Mouse (Mus musculus): ENCODE results near the gene Ufc1. TPM values are rescaled to one million over a fixed set of nuclear protein-coding genes. Genes with fewer than 3 reads are reported as not detected.
A peak's percentile ranks its signal among the peaks of the same experiment; 100 is the strongest.
"Not testable (repeated sequence)": the region's sequence is repeated elsewhere in the genome, so short reads cannot be mapped to it uniquely, and the experiment has no call there.

Gene Ufc1
- 86.8 and 92.0 TPM in 2 replicates for polyA plus RNA-seq (2016; fragmentation: Nextera tagmentation; extraction: Ambion mirVana)

DNA sequence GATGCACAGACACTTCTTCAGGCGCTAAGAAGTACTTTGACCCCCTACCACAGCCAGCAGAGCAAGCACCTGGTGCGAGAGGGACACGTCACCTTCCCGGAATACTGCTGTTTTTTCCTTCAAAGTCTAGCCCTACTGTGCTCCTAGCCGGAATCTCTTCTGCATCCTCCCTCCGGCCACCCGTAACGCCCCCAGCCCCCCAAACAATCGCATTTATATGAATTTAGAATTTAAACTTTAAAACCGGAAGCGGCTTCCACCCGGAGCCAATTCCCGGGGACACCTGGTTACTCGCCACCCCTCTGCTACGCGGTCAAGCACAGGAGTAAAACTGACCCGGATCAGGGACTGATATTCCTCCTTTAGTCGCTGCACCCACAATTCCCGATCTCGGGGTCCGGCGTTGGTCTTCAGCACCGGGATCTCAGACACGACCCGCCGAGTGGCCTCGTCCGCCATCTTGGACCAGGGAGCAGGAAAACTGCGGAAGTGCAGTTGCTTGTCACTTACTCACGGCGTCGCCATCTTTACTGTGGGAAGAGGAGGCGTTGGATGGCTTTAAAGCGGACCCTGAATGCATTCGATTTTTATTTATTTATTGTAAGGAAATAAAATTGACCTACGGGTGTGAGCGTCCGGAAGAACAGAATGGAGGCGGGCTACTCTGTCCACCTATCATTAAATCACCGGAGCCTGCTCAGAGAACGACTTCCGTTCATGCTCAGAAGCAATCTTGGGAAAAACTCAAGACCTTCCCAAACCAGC is at the start of gene Ufc1:
Gene Ufc1, minus strand, starts transcription at position 727 of the 765 bp plus-strand sequence.
- peak within 1 kb of the TSS; percentile 76 for H3K4me3 ChIP-seq
- peak; percentile 92 for DNase-seq (ENCODE audit: low spot score)
- H3K27ac ChIP-seq, result peak within 1 kb of the TSS; percentile 99
- peaks cover 8% of the 10 kb centered on the region; the same call in 1 of the 2 replicates for H3K4me1 ChIP-seq
- 1% methylated on average over 42 of the region's 42 CpGs for WGBS
- peaks cover 19% of the 10 kb centered on the region for H3K36me3 ChIP-seq
- H3K9me3 ChIP-seq, result no peaks in the 10 kb centered on the region
- H3K27me3 ChIP-seq (ENCODE audit: insufficient read depth, poor library complexity, severe bottlenecking), result peaks cover 18% of the 10 kb centered on the region

DNA sequence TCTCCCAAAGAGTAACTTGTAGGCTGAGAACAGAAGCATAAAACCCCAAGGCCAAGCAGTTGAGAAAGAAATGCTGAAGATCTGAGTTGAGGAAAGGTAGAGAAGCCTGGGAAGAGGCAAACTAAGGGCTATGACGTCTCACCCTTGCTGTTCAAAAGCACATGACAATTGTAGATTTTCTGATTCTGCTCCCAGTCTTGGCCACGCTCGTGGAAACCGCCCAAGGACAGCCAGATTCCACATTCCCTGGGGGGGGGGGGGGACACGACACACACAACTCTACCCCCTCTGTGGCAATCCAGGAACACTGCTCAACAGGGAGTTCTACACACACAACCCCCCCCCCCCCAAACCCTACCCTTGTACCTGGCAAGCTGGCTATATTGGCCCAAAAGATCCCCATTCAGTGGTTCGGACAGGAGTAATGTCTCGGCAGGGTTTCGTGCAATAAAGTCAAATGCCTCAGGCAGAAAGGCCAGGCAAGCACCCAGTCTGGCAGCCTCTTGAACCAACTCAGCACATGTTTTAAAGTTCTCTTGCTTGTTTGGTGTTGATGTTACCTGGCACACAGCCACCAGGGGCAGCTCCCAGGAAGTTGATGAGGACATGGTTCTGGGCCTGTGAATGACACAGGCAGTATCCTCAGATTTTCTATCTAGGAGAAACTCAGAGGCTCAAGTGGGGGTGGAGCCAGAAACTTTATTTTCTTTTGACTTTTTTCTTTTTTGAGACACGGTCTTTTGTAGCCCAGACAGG is 49.3 kb upstream of the Ufc1 start:
- peak; percentile 79 for DNase-seq (ENCODE audit: low spot score)
- WGBS, result 80% methylated on average over 9 of the region's 9 CpGs
- Histone ChIP-seq H3K4me1 (peaks cover 9% of the 10 kb centered on the region; the same call in 1 of the 2 replicates), H3K4me3 (no peak overlapping the region), H3K9me3 (0 out of 2 replicates have a peak, but pooled peaks cover 6% of the 10 kb centered on the region), H3K27me3 (ENCODE audit: insufficient read depth, poor library complexity, severe bottlenecking) (no peaks in the 10 kb centered on the region), H3K36me3 (peaks cover 50% of the 10 kb centered on the region), H3K27ac (no peak overlapping the region)

DNA sequence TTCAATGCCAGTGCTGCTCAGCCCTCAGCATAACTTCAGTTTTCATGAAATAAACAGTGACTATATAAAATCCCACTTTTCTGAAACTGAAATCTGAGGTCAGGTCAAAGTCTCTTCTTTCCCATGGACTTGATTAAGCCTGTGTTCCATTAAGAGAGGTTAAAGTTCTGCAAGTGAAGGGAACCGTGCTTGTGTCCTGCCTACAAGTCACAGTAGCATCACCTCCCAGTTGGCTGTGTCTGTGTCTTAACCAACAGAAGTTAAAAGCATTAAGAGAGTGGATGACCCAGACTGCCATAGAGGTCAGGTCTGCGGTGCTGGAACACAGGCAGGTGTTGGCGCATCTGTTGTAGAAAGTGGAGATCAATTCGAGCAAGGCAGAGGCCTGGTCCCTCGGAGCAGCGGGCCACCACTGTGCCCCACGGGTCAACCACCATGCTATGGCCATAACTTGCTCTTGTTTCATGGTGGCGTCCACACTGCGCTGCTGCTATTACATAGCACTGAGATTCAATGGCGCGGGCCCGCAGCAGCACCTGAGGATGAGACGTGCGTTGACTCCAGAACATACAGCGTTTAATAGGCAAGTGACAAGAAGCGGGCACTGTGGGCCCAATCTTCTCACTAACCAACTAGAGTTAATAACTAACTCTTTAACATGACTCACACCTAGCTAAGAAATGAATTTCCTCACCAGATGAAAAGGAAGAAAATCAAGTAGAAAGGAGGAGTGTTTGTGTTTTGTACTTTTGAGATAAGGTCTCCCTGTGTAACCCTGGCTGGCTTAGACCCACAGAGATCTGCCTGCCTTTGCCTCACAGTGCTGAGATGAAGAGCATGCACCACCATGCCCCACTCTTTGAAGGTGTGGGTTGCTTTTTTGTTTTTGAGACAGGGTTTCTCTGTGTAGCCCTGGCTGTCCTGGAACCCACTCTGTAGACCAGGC is 47.7 kb upstream of the Ufc1 start:
- Histone ChIP-seq H3K9me3 (0 out of 2 replicates have a peak, but pooled peaks cover 6% of the 10 kb centered on the region), H3K27ac (no peak overlapping the region), H3K4me1 (peaks cover 9% of the 10 kb centered on the region; the same call in 1 of the 2 replicates), H3K27me3 (ENCODE audit: insufficient read depth, poor library complexity, severe bottlenecking) (no peaks in the 10 kb centered on the region), H3K36me3 (peaks cover 59% of the 10 kb centered on the region), H3K4me3 (no peak overlapping the region)
- DNase-seq (ENCODE audit: low spot score), result no peak
- 93% methylated on average over 16 of the region's 16 CpGs for WGBS

DNA sequence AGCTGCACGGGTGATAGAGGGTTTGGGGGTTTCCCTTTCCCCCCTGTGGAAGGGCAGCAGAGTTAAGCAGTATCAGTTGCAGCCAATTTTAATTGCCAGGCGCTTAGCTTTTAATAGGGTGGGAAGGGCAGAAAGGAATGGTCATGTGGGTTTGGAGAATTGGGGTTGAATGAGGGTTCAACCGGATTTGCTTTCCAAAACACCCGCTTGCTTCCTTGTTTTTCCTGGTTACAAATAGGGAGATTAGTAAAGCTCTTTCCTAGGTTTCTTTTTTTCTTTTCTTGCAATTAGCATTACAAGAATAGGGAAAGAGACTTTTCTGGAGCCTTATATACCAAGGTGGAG is 35.4 kb upstream of the Ufc1 start:
- peaks cover 47% of the 10 kb centered on the region for H3K4me1 ChIP-seq
- peak overlapping the region; percentile 100 for H3K27ac ChIP-seq
- no peaks in the 10 kb centered on the region for H3K27me3 ChIP-seq (ENCODE audit: insufficient read depth, poor library complexity, severe bottlenecking)
- peak overlapping the region; percentile 94 for H3K4me3 ChIP-seq
- H3K9me3 ChIP-seq, result no peaks in the 10 kb centered on the region
- H3K36me3 ChIP-seq, result peaks cover 3% of the 10 kb centered on the region; the same call in 1 of the 2 replicates
- no peak for DNase-seq (ENCODE audit: low spot score)
- 1% methylated on average over 4 of the region's 4 CpGs for WGBS

DNA sequence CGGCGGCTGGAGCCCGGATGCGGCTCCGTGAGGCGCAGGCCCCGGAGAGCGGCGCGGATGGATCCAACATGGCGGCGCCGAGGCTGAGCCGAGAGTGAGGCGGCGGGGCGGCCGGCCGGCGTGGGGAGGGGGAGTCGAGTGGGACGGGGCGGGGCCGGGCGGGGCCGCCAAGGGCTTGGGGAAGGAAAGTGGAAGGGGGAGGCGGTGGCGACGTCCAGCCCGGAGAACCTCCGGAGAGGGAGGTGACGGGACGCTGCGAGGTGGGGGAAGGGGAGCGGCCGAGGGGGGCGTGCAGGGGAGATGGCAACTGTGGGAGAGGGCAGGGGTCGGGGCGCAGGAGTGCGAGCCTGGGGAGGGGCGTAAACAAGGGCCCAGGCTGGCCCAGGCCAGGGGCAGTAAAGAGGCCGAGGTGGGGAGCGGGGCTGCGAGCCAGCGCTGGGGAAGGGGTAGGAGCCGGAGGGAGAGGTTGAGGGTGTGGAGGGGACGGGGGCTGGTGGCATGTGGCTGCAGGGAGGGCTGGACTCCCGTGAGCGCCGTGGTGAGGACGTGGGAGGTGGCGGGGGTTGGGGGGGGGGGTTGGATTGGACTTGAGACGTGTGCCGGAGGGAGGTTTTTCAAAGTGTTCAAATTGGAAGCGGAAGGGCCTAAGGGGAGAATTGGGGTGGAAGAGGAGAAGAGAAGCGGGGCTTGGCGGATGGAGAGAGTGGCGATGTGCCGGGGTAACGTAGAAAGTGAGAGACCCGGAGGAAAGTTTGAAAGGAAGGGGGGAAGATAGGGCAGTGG is 34.8 kb upstream of the Ufc1 start:
- Histone ChIP-seq H3K27me3 (ENCODE audit: insufficient read depth, poor library complexity, severe bottlenecking) (no peaks in the 10 kb centered on the region), H3K36me3 (peaks cover 6% of the 10 kb centered on the region), H3K4me1 (peaks cover 46% of the 10 kb centered on the region), H3K27ac (peak overlapping the region; percentile 100), H3K4me3 (peak overlapping the region; percentile 94), H3K9me3 (no peaks in the 10 kb centered on the region)
- under 1% methylated on average over 59 of the region's 61 CpGs for WGBS
- DNase-seq (ENCODE audit: low spot score), result peak; percentile 93

DNA sequence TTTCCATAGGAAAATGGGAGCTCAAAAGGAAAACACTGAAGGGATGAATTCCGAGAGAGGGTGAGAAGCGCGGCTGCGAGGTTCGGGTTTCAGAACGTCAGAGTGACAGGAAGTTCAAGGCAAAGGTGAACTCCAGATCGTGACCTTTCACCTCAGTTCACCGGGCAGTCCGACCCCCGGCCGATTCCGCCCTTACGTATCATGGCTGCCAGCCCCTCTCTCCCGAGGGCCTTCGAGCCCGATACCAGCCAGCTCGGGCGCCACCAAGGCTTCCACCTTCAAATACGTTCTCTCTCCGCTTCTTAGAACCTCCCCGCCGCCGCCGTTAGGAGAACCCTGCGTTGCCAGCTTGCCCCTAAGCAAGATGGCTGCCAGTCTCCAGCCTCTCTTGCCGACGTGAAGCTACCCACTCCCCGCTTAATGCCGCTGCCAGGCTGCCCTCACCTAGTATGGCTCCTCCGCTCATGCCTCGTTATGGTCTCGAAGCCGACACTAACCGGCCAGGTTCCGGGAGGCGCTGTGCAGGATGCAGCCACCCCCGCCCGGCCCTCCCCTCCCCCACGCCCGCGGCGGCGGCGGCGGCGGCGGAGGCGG is 34.1 kb upstream of the Ufc1 start, which contains the start of gene Dedd:
Gene Dedd, plus strand, starts transcription at position 307 of the 594 bp plus-strand sequence.
- Histone ChIP-seq H3K9me3 (no peaks in the 10 kb centered on the region), H3K36me3 (peaks cover 4% of the 10 kb centered on the region; the same call in 1 of the 2 replicates), H3K27ac (peak within 1 kb of the TSS; percentile 100), H3K4me3 (peak within 1 kb of the TSS; percentile 94), H3K4me1 (peaks cover 42% of the 10 kb centered on the region), H3K27me3 (ENCODE audit: insufficient read depth, poor library complexity, severe bottlenecking) (no peaks in the 10 kb centered on the region)
- DNase-seq (ENCODE audit: low spot score), result peak; percentile 97
- WGBS, result under 1% methylated on average over 48 of the region's 48 CpGs

DNA sequence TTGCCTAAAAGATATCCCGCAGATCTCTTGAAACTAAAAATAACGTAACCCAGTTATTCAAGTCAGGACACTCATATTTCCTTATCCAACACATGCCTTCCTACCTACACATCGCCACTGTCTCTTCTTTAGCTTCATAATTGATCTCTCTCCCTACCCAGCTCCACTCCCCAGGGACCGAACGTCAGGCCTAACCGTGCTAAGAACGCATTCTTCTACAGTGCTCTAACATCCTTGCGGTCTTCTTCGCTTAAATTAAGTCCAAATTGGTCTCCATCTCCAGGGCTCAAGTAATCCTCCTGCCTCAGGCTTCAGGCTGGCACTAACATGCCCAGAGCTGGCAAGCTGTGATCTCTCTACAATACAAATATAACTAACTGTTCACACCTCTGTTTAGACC is 33.4 kb upstream of the Ufc1 start:
- DNase-seq (ENCODE audit: low spot score), result no peak

DNA sequence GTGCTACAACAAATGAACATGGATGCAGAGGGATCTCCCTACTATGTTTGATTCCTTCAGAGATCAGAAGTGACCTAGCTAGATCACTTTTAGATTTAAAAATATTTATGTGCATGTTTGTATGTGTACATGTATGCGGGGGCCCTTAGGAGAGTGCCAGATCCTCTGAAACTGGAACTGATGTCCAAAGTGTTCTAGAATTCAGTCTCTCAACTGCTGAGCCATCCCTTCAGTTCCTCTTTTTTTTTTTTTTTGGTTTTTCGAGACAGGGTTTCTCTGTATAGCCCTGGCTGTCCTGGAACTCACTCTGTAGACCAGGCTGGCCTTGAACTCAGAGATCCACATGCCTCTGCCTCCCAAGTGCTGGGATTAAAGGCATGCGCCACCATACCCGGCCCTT is 31.8 kb upstream of the Ufc1 start:
- H3K9me3 ChIP-seq; DNase-seq (ENCODE audit: low spot score); H3K4me3 ChIP-seq; H3K36me3 ChIP-seq; H3K27ac ChIP-seq; H3K27me3 ChIP-seq (ENCODE audit: insufficient read depth, poor library complexity, severe bottlenecking): not testable (repeated sequence)
- H3K4me1 ChIP-seq, result peaks cover 31% of the 10 kb centered on the region
- 86% methylated on average over 4 of the region's 4 CpGs for WGBS

More for the DNA sequence above, 33.4 kb upstream of the Ufc1 start:
- peak overlapping the region; percentile 100 for H3K27ac ChIP-seq
- no peaks in the 10 kb centered on the region for H3K27me3 ChIP-seq (ENCODE audit: insufficient read depth, poor library complexity, severe bottlenecking)
- H3K36me3 ChIP-seq, result peaks cover 4% of the 10 kb centered on the region; the same call in 1 of the 2 replicates
- no peaks in the 10 kb centered on the region for H3K9me3 ChIP-seq
- 37% methylated on average over 9 of the region's 9 CpGs for WGBS
- peaks cover 41% of the 10 kb centered on the region for H3K4me1 ChIP-seq
- H3K4me3 ChIP-seq, result peak overlapping the region; percentile 94

DNA sequence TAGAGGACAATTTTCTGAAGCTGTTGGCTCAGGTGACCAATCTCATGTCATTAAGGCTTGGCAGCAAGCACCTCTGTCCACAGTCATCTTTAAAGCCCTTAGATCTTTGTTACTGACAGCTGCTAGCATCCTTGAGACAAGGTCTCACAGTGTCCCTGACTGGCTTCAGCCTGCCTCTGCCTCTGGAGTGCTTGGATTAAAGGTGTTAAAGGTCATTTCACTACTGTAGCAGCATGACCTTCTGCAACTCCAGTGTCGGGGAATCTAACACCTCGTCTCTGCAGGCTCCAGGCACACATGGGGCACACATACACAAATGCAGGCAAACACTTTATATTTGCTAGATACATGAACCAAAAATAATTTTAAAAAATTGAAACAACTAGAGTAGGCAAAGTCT is 30.7 kb upstream of the Ufc1 start:
- Histone ChIP-seq H3K4me3 (no peak overlapping the region), H3K36me3 (peaks cover 4% of the 10 kb centered on the region; the same call in 1 of the 2 replicates), H3K9me3 (no peaks in the 10 kb centered on the region), H3K27ac (no peak overlapping the region), H3K4me1 (peaks cover 23% of the 10 kb centered on the region), H3K27me3 (ENCODE audit: insufficient read depth, poor library complexity, severe bottlenecking) (no peaks in the 10 kb centered on the region)
- DNase-seq (ENCODE audit: low spot score), result no peak
- WGBS, result 78% methylated on average over 2 of the region's 2 CpGs

DNA sequence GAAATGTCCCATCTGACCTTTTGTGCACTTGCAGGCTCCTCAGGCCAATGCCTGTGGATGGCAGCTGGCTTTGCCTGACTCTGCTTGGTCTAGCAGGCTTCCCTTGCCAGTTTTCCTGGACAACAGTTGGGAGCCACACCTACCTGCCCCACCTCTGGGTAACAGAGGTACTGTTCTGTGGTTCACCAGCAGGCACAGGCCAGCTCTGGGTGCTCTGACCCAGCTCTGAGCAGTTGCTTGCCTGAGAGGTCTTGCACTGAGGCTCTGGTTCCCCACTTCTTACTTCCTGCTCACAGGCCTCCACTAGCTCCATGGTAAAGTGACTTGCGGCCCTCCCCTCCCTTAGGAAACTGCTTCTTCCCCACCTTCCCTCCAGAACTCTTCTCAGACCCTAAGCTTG is 27.2 kb upstream of the Ufc1 start:
- 78% methylated on average over 1 of the region's 1 CpGs for WGBS

DNA sequence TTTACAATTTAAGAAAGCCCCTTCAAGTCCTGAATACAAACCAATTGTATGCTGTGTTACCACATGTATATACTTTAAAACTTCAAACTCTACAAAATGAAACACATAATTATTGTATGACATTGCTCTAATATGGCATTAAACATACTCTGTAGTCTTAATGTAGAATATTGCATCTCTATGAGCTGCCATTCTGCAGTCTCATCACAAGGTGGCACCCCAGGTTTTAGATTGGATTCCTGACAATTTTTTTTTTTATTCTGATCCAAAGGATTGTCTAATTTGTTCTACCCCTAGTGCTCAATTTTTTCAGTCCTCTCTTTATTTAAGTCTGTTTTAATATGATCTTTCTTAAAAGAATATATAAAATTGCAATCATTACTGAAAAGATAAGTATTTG is 26.6 kb upstream of the Ufc1 start:
- DNase-seq (ENCODE audit: low spot score), result no peak
- Histone ChIP-seq H3K36me3 (peaks cover 4% of the 10 kb centered on the region; the same call in 1 of the 2 replicates), H3K4me1 (peaks cover 3% of the 10 kb centered on the region), H3K9me3 (no peaks in the 10 kb centered on the region), H3K27me3 (ENCODE audit: insufficient read depth, poor library complexity, severe bottlenecking) (no peaks in the 10 kb centered on the region), H3K27ac (no peak overlapping the region), H3K4me3 (no peak overlapping the region)

More for the DNA sequence above, 27.2 kb upstream of the Ufc1 start:
- Histone ChIP-seq H3K9me3 (no peaks in the 10 kb centered on the region), H3K27me3 (ENCODE audit: insufficient read depth, poor library complexity, severe bottlenecking) (no peaks in the 10 kb centered on the region), H3K4me3 (no peak overlapping the region), H3K36me3 (peaks cover 4% of the 10 kb centered on the region; the same call in 1 of the 2 replicates), H3K27ac (no peak overlapping the region), H3K4me1 (peaks cover 3% of the 10 kb centered on the region)
- DNase-seq (ENCODE audit: low spot score), result no peak

All from heart, embryonic 10.5 days (tissue).